Mouse (Mus musculus) spleen, adult 2 months (tissue): Measurements from ENCODE around the gene Spo11.

Source experiments
- CTCF ChIP-seq: fragments of 200-500 bp; IDR thresholded peaks from 2 replicates; pipeline ENCODE4 v1.5.1; 2011; ENCODE audit warnings: mild to moderate bottlenecking, inconsistent platforms; ENCODE audit not compliant: insufficient read depth, insufficient read length, insufficient replicate concordance; ENCODE audit errors: extremely low read depth
- POLR2A ChIP-seq: fragments of 200-500 bp; IDR thresholded peaks from 2 replicates; pipeline ENCODE4 v1.6.1; 2011; ENCODE audit warnings: low read depth, low read length, inconsistent platforms

DNA sequence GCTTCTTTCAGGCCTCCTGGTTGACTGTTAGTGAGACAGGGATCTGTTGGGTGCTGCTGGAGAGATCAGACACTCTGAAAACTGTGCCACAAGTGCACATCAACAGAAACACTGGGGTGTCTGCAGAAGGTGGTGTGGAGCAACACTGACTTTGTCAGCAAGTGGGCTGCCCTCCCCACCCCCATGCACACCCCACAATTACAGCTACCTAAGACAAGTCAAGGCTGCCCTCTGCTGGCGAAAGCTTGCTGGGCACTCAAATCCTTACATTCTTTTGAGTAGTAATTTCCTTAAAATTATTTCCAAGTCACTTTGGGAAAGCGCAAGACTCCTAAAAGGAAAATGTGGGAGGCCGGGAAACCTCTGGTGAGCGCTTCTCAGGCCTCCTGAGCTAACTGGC is 18.7 kb downstream of the Spo11 start:
- TF ChIP-seq CTCF (peak; percentile 75; the same call in 1 of the 2 replicates), POLR2A (no peak)
